Mouse (Mus musculus): ENCODE data around the gene Gm10639. TPM values are rescaled to one million over a fixed set of nuclear protein-coding genes. Genes with fewer than 3 reads are reported as not detected.
"Not testable (repeated sequence)": the region's sequence is repeated elsewhere in the genome, so short reads cannot be mapped to it uniquely, and the experiment has no call there.

The Gm10639 gene
- total RNA-seq, 2 experiments from 2014 or later: not detected

DNA sequence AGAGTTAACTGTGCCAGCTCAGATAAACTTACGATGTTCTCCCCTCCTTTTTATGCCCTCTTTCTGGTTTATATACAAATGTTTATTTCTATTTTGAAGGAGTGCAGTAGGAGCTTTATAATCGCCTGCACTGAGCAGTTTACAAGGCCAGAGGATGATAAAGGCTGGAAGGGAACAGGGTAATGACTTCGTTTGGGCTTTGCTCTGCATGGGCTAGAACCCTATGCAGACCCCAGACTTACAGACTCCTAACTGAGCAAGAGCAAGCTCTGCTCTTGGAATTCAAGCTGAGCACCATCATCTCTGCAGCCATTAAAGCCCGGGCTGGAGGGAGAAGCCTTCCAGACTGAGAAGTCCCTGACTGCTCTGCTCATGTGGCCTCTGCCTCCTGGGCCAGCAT, 55.5 kb downstream of the Gm10639 start:
- intact Hi-C loops (cut with DNase I); DNase-seq: not testable (repeated sequence)

DNA sequence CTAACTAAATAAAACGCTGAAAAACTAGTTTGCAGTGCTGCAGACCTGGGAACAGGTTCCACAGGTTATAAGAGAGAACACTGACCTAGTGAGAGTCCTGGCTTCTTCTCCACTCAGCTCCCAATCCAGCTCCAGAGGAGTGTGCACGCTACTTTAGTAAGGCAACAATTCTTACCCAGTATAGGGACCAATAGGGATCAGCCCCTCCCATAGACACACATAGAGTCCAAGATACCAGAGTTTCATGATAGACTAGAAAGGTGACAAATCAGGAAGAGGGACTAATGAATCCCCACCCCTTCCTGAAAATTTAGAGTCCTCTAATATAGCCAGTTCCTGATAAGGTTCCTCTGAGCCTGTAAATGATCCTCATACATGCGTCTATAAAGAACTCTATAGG, 57.3 kb downstream of the Gm10639 start:
- intact Hi-C loops (cut with DNase I): no loop called here
- no peak for DNase-seq

DNA sequence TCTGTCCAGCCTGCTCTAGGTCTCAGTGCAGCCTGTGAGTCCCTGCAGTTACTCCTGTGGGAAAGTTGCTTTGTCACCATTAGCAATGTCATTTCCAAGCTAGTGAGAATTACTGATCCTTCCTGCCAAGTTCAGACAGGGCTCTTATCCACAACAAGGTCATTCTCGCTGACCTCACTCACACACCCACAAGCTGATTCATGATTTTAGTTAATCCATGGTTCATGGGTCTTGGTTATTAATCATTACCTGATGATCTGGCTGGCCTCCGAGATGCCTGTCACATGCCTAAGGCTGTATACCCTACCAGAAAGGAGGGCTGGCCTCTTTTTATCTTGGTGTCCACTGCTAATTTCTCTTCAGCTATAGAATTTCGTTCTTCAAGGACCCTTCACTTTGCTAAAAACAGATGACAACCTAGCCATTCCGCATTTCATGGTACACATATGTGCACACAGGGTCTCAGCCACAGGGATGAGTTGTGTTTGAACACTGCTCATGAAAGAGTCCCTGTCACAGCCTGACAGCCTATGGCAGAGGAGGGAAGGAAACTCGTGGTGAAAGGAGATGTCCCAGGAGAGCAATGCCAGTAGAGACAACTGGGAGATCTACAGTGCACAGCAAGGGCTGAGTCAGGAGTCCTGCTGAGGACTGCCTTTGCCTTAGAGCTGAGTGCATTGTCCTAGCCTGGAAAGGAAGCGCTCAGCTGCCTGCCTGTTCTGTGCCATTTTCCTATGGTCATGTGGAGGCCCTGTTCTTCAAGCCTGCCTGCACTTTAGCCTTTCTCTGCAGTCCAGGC, 58.7 kb downstream of the Gm10639 start:
- DNase-seq; intact Hi-C loops (cut with DNase I): not testable (repeated sequence)

GRCm38 (mm10) chr9:78349141-78349540, 59.4 kb downstream of the Gm10639 start:
- intact Hi-C loops (cut with DNase I); DNase-seq: not testable (repeated sequence)

DNA sequence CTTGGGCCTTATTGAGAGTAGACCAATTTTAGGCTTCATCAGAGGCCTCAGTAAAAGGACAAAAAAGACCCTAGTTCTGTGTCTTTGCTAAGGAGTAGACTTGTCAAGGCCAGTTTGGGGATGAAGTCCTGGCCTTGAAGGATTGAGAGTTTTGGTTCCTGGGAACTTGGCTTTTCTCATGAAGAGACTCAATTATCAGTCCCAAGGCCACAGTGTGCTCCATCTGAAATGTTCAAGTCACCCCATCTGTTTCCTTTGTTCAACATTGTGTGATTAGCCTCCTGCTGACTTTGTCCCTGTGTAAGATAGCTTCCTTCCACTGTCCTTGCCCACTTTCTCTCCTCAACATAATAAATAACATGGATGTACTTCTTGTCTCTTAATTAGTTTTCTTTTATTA, 60.3 kb downstream of the Gm10639 start:
- intact Hi-C loops (cut with DNase I): not testable (repeated sequence)

GRCm38 (mm10) chr9:78351504-78352220, 61.9 kb downstream of the Gm10639 start:
- no peak for DNase-seq
- intact Hi-C loops (cut with DNase I): no loop called here

More for the DNA sequence above, 60.3 kb downstream of the Gm10639 start:
- not testable (repeated sequence) for DNase-seq

Other genes with a start within 250 kb of the Gm10639 start
- gene Gcm1, start 238.0 kb upstream of the Gm10639 start, total RNA-seq (2021): not detected
- 10 to 100 TPM; 80.3 to 85.6 TPM for gene Fbxo9, start 180.9 kb upstream of the Gm10639 start, total RNA-seq (2021)
- 10 to 100 TPM; 59.9 to 64.0 TPM for gene Ick, start 180.7 kb upstream of the Gm10639 start, total RNA-seq (2021)
- 10 to 100 TPM in 1 of 2 experiments, 1 to 10 TPM in 1; 9.8 to 10.4 TPM for gene Gsta4, start 107.1 kb upstream of the Gm10639 start, total RNA-seq (2021)
- gene Gsta1, start 59.3 kb upstream of the Gm10639 start, total RNA-seq (2021): not detected
- gene Gm3776, start 32.8 kb upstream of the Gm10639 start, total RNA-seq (2021): not detected
- gene Omt2a, start 24.9 kb downstream of the Gm10639 start, total RNA-seq (2021): not detected
- not detected for gene Omt2b, start 37.7 kb downstream of the Gm10639 start, total RNA-seq (2021)
- gene Gsta2, start 65.9 kb downstream of the Gm10639 start, total RNA-seq (2021): not detected
- gene Dppa5a, start 78.3 kb downstream of the Gm10639 start, total RNA-seq (2021): 1 to 10 TPM in 1 of 2 experiments, under 1 TPM in 1; 0.85 to 3.4 TPM
- gene Ooep, start 88.8 kb downstream of the Gm10639 start, total RNA-seq (2021): 1 to 10 TPM; 1.3 to 2.1 TPM
- under 1 TPM in 1 of 2 experiments, not detected in 1; 0.20 TPM for gene Ddx43, start 105.9 kb downstream of the Gm10639 start, total RNA-seq (2021)
- gene Cgas, start 153.3 kb downstream of the Gm10639 start, total RNA-seq (2021): under 1 TPM; 0.48 to 0.62 TPM
- gene Mto1, start 158.3 kb downstream of the Gm10639 start, total RNA-seq (2021): 10 to 100 TPM; 24.2 to 26.1 TPM
- gene Gm17324, start 158.9 kb downstream of the Gm10639 start, total RNA-seq (2021): under 1 TPM in 1 of 2 experiments, not detected in 1; 0.66 TPM
- gene Eef1a1, start 199.2 kb downstream of the Gm10639 start, total RNA-seq (2021): 1,000 to 10,000 TPM; 5,205 to 5,346 TPM

All from left cerebral cortex, postnatal 4 days (tissue).